Mouse (Mus musculus) kidney, postnatal 25 days (tissue): ENCODE measurements at regions not wholly inside any gene's neighbourhood (a gene's known extent, or its start where the extent isn't known, plus 50 kb on each side); places are given as distances from the start of the nearest gene placed in this dataset.

Experiments used
- DNase-seq, 2 experiments: peaks; one replicate each; pipeline ENCODE4 v3.0.0; 2021; ENCODE audit warnings: mixed read lengths in 2 of 2

- DNase-seq: no peak
Observed at GRCm38 (mm10) chr3:20661883-20662282, 294.9 kb upstream of the Agtr1b start.

GRCm38 (mm10) chr3:20655345-20655744 lies 288.4 kb upstream of the Agtr1b start:
- DNase-seq: no peak
